Mouse (Mus musculus) ES-Bruce4 (cell line): ENCODE results near the gene Myt1l. TPM values are rescaled to one million over a fixed set of nuclear protein-coding genes. Genes with fewer than 3 reads are reported as not detected.

ENCODE experiments used
- H3K27ac ChIP-seq: 2 replicates; pipeline ENCODE4 v1.5.1; 2012; ENCODE audit warnings: low read length, inconsistent platforms; ENCODE audit not compliant: insufficient read depth
- H3K27me3 ChIP-seq: 2 replicates; pipeline ENCODE4 v1.6.1; 2012; ENCODE audit warnings: mild to moderate bottlenecking, low read length, inconsistent platforms; ENCODE audit not compliant: control insufficient read depth, poor library complexity, insufficient read depth, severe bottlenecking
- H3K36me3 ChIP-seq: 2 replicates; pipeline ENCODE4 v1.6.1; 2012; ENCODE audit warnings: inconsistent platforms, mild to moderate bottlenecking, low read length, moderate library complexity; ENCODE audit not compliant: control insufficient read depth, poor library complexity, insufficient read depth, severe bottlenecking
- H3K4me1 ChIP-seq: one replicate; pipeline ENCODE4 v1.8.1; 2011; ENCODE audit warnings: low read length; ENCODE audit not compliant: control insufficient read depth, insufficient read depth
- H3K4me3 ChIP-seq: 2 replicates; pipeline ENCODE4 v1.5.1; 2011; ENCODE audit warnings: low read depth, mild to moderate bottlenecking, low read length
- H3K9ac ChIP-seq: 2 replicates; pipeline ENCODE4 v1.6.1; 2012; ENCODE audit warnings: low read depth, mild to moderate bottlenecking, inconsistent platforms; ENCODE audit not compliant: poor library complexity, severe bottlenecking
- H3K9me3 ChIP-seq: replicated peaks from 2 replicates; pipeline ENCODE4 v1.6.1; 2012; ENCODE audit warnings: mild to moderate bottlenecking, low read length, inconsistent platforms; ENCODE audit not compliant: control insufficient read depth, poor library complexity, insufficient read depth, severe bottlenecking
- CTCF ChIP-seq: IDR thresholded peaks from one replicate; pipeline ENCODE4 v1.8.1; 2011; ENCODE audit warnings: low read depth, low read length
- EP300 ChIP-seq: IDR thresholded peaks from 2 replicates; pipeline ENCODE4 v1.6.1; 2011; ENCODE audit warnings: low read depth, low read length; ENCODE audit not compliant: insufficient read depth
- POLR2A ChIP-seq: IDR thresholded peaks from one replicate; pipeline ENCODE4 v1.8.1; 2011; ENCODE audit warnings: low read length; ENCODE audit not compliant: insufficient read depth
- polyA plus RNA-seq: library from polyadenylated mRNA; stranded (reverse); fragments of >200 nt; gene quantifications from 2 replicates; pipeline ENCODE4 v1.2.4, GENCODE M21; 2011; ENCODE audit warnings: low read depth; ENCODE audit not compliant: missing spikeins, insufficient read depth, insufficient read length

The Myt1l gene
- polyA plus RNA-seq, 1 experiment = not detected

- Histone ChIP-seq H3K27ac (no peak overlapping the region), H3K36me3 (no peaks in the 10 kb centered on the region), H3K4me3 (no peak overlapping the region), H3K4me1 (no peaks in the 10 kb centered on the region), H3K9ac (no peak overlapping the region), H3K9me3 (no peaks in the 10 kb centered on the region), H3K27me3 (no peaks in the 10 kb centered on the region)
- TF ChIP-seq EP300 = no peak
- TF ChIP-seq CTCF = no peak
- TF ChIP-seq POLR2A = no peak
These were observed 28.2 kb downstream of the Myt1l start for GRCm38 (mm10) chr12:29556408-29556807.

GRCm38 (mm10) chr12:29556901-29557300 is 28.7 kb downstream of the Myt1l start:
- no peak for TF ChIP-seq POLR2A
- no peak for TF ChIP-seq CTCF
- TF ChIP-seq EP300 = no peak
- H3K4me3 ChIP-seq = no peak overlapping the region

GRCm38 (mm10) chr12:29559769-29560168 is 31.6 kb downstream of the Myt1l start:
- TF ChIP-seq EP300 (no peak), POLR2A (no peak), CTCF (no peak)
- Histone ChIP-seq H3K27ac (no peak overlapping the region), H3K4me3 (no peak overlapping the region), H3K9ac (no peak overlapping the region), H3K9me3 (no peaks in the 10 kb centered on the region), H3K27me3 (no peaks in the 10 kb centered on the region), H3K36me3 (no peaks in the 10 kb centered on the region), H3K4me1 (no peaks in the 10 kb centered on the region)

More at GRCm38 (mm10) chr12:29556901-29557300, 28.7 kb downstream of the Myt1l start:
- Histone ChIP-seq H3K36me3 (no peaks in the 10 kb centered on the region), H3K4me1 (no peaks in the 10 kb centered on the region), H3K27me3 (no peaks in the 10 kb centered on the region), H3K27ac (no peak overlapping the region), H3K9ac (no peak overlapping the region), H3K9me3 (no peaks in the 10 kb centered on the region)

GRCm38 (mm10) chr12:29561222-29561621 is 33.0 kb downstream of the Myt1l start:
- Histone ChIP-seq H3K36me3 (no peaks in the 10 kb centered on the region), H3K27me3 (no peaks in the 10 kb centered on the region), H3K9me3 (no peaks in the 10 kb centered on the region), H3K4me3 (no peak overlapping the region), H3K27ac (no peak overlapping the region), H3K4me1 (no peaks in the 10 kb centered on the region), H3K9ac (no peak overlapping the region)
- TF ChIP-seq CTCF = peak; percentile 10
- no peak for TF ChIP-seq EP300
- no peak for TF ChIP-seq POLR2A

GRCm38 (mm10) chr12:29569311-29569710 is 41.1 kb downstream of the Myt1l start:
- H3K4me1 ChIP-seq = no peaks in the 10 kb centered on the region
- no peak overlapping the region for H3K27ac ChIP-seq
- TF ChIP-seq EP300 = no peak
- TF ChIP-seq CTCF = no peak
- TF ChIP-seq POLR2A = no peak
- H3K9me3 ChIP-seq = no peaks in the 10 kb centered on the region
- no peak overlapping the region for H3K9ac ChIP-seq
- H3K4me3 ChIP-seq = no peak overlapping the region
- H3K36me3 ChIP-seq = no peaks in the 10 kb centered on the region
- no peaks in the 10 kb centered on the region for H3K27me3 ChIP-seq

- TF ChIP-seq EP300 (no peak), POLR2A (no peak), CTCF (no peak)
- Histone ChIP-seq H3K36me3 (no peaks in the 10 kb centered on the region), H3K27me3 (no peaks in the 10 kb centered on the region), H3K4me1 (no peaks in the 10 kb centered on the region), H3K27ac (no peak overlapping the region), H3K9ac (no peak overlapping the region), H3K9me3 (no peaks in the 10 kb centered on the region), H3K4me3 (no peak overlapping the region)
These were observed 42.2 kb downstream of the Myt1l start for GRCm38 (mm10) chr12:29570351-29570750.
